33 mouse cellular contexts compared by ENCODE assay signal in genomic region chr12:57509726-57510125, GRCm38 (mm10). TPM values are rescaled to one million over a fixed set of nuclear protein-coding genes. Genes with fewer than 3 reads are reported as not detected.
DNase-seq lines count a peak whose midpoint lies in the region; ATAC-seq and TF ChIP-seq lines count a peak whose summit lies in the region.
"Had no signal": no experiment of that assay in that cellular context is flagged by ENCODE, and none has a peak within 500 bp of the region (broad histone marks: within the 10 kb centered on the region; RNA-seq: fewer than 3 reads in every experiment).

No protein-coding gene starts in this region.

- no peaks in the 10 kb centered on the region for H3K9me3 ChIP-seq in lung, embryonic 14.5 days (ENCODE audit: low read depth, low read length)
- no peaks in the 10 kb centered on the region for H3K9me3 ChIP-seq in midbrain, embryonic 11.5 days (ENCODE audit: control insufficient read depth, low read length)
- H3K9me3 ChIP-seq in midbrain, embryonic 14.5 days (ENCODE audit: control insufficient read depth, low read length), result no peaks in the 10 kb centered on the region
- H3K9me3 ChIP-seq: embryonic facial prominence, embryonic 12.5 days; forebrain, embryonic 12.5 days; heart, embryonic 12.5 days; hindbrain, embryonic 13.5 days; limb, embryonic 15.5 days; megakaryocyte, embryonic 14.5 days had no signal

- WGBS in lung, embryonic 14.5 days, result 47% methylated on average over 4 of the region's 4 CpGs
- 73% methylated on average over 4 of the region's 4 CpGs for WGBS in midbrain, embryonic 11.5 days
- 78% methylated on average over 4 of the region's 4 CpGs for WGBS in midbrain, embryonic 14.5 days

- H3K27me3 ChIP-seq in lung, embryonic 14.5 days (ENCODE audit: insufficient read depth, low read length), result no peaks in the 10 kb centered on the region
- no peaks in the 10 kb centered on the region for H3K27me3 ChIP-seq in midbrain, embryonic 11.5 days (ENCODE audit: control insufficient read depth, insufficient read depth, low read length)
- H3K27me3 ChIP-seq in midbrain, embryonic 14.5 days (ENCODE audit: control insufficient read depth, insufficient read depth, low read length), result no peaks in the 10 kb centered on the region
- H3K27me3 ChIP-seq: CH12.LX; embryonic facial prominence, embryonic 12.5 days; heart, embryonic 12.5 days; hindbrain, embryonic 13.5 days; limb, embryonic 15.5 days; megakaryocyte, embryonic 14.5 days had no signal

- no peak for ATAC-seq in lung, embryonic 14.5 days (ENCODE audit: insufficient read depth)
- ATAC-seq in midbrain, embryonic 11.5 days (ENCODE audit: low FRiP score), result no peak
- no peak for ATAC-seq in midbrain, embryonic 14.5 days (ENCODE audit: low FRiP score, low TSS enrichment)
- ATAC-seq: forebrain, postnatal 0 days; intestine, embryonic 16.5 days; midbrain, embryonic 16.5 days had no signal

- no peaks in the 10 kb centered on the region for H3K36me3 ChIP-seq in lung, embryonic 14.5 days (ENCODE audit: insufficient read depth)
- H3K36me3 ChIP-seq in midbrain, embryonic 11.5 days (ENCODE audit: control insufficient read depth, insufficient read depth, low read length), result no peaks in the 10 kb centered on the region
- H3K36me3 ChIP-seq in midbrain, embryonic 14.5 days (ENCODE audit: control insufficient read depth, insufficient read depth, low read length), result no peaks in the 10 kb centered on the region
- H3K36me3 ChIP-seq: embryonic facial prominence, embryonic 12.5 days; forebrain, embryonic 12.5 days; heart, embryonic 12.5 days; hindbrain, embryonic 13.5 days; limb, embryonic 15.5 days had no signal

- H3K27ac ChIP-seq in lung, embryonic 14.5 days (ENCODE audit: low read depth), result peak overlapping the region; percentile 31; the same call in 1 of the 2 replicates
- H3K27ac ChIP-seq in midbrain, embryonic 11.5 days (ENCODE audit: low read depth, low read length), result no peak overlapping the region
- H3K27ac ChIP-seq in midbrain, embryonic 14.5 days (replicated peaks; ENCODE audit: low read depth, low read length), result no peak overlapping the region
- H3K27ac ChIP-seq: embryonic facial prominence, embryonic 12.5 days; forebrain, embryonic 12.5 days; heart, adult 2 months; hindbrain, embryonic 13.5 days; limb, embryonic 15.5 days; liver, embryonic 14.5 days; stomach, postnatal 0 days had no signal

- no peak overlapping the region for H3K4me2 ChIP-seq in lung, embryonic 14.5 days
- no peak overlapping the region for H3K4me2 ChIP-seq in midbrain, embryonic 11.5 days
- no peak overlapping the region for H3K4me2 ChIP-seq in midbrain, embryonic 14.5 days (ENCODE audit: low read length)
- H3K4me2 ChIP-seq: embryonic facial prominence, embryonic 12.5 days; forebrain, embryonic 12.5 days; heart, embryonic 12.5 days; hindbrain, embryonic 13.5 days; limb, embryonic 15.5 days had no signal

- no peak overlapping the region for H3K4me3 ChIP-seq in lung, embryonic 14.5 days (ENCODE audit: low read depth, low read length)
- no peak overlapping the region for H3K4me3 ChIP-seq in midbrain, embryonic 11.5 days (ENCODE audit: low read depth, low read length)
- H3K4me3 ChIP-seq in midbrain, embryonic 14.5 days (replicated peaks; ENCODE audit: low read depth, low read length), result no peak overlapping the region
- H3K4me3 ChIP-seq: embryonic facial prominence, embryonic 12.5 days; erythroblast, embryonic 14.5 days; forebrain, embryonic 12.5 days; heart, adult 2 months; heart, embryonic 12.5 days; hindbrain, embryonic 13.5 days; limb, embryonic 15.5 days; megakaryocyte, embryonic 14.5 days had no signal

- DNase-seq in lung, embryonic 14.5 days, result peak; percentile 54
- DNase-seq in lung, postnatal 10 days, result no peak
- DNase-seq in midbrain, embryonic 11.5 days (ENCODE audit: low spot score, missing footprints), result peak; percentile 82
- no peak for DNase-seq in midbrain, embryonic 14.5 days
- peak; percentile 15 for DNase-seq in fibroblast of lung, adult 2 months (ENCODE audit: low read depth)
- DNase-seq in testis, postnatal 14 days (ENCODE audit: low spot score), result no peak
- DNase-seq: adrenal gland, postnatal 10 days; cerebellum, adult 8-10 months; cerebellum, postnatal 36 days; forebrain, postnatal 0 days; heart, adult 2 months; heart, postnatal 4 days; kidney, adult 8-10 months; kidney, postnatal 14 days; layer of hippocampus, adult 9-11 months; right cerebral cortex, postnatal 4 days; thymus, adult 2 months; thymus, postnatal 36 days had no signal

- TF ChIP-seq CTCF in lung, embryonic 14.5 days (IDR thresholded peaks at IDR 0.05; ENCODE audit: low read depth), result no peak

- H3K4me1 ChIP-seq in lung, embryonic 14.5 days (ENCODE audit: insufficient read depth), result no peaks in the 10 kb centered on the region
- H3K4me1 ChIP-seq in midbrain, embryonic 11.5 days (ENCODE audit: control insufficient read depth, insufficient read depth, low read length), result 0 out of 2 replicates have a peak, but pooled peaks cover 4% of the 10 kb centered on the region
- H3K4me1 ChIP-seq in midbrain, embryonic 14.5 days (ENCODE audit: control insufficient read depth, insufficient read depth, low read length), result no peaks in the 10 kb centered on the region
- H3K4me1 ChIP-seq: embryonic facial prominence, embryonic 12.5 days; heart, embryonic 12.5 days; hindbrain, embryonic 13.5 days; megakaryocyte, embryonic 14.5 days had no signal

- H3K9ac ChIP-seq in lung, embryonic 14.5 days, result no peak overlapping the region
- H3K9ac ChIP-seq in midbrain, embryonic 11.5 days (ENCODE audit: low read length), result no peak overlapping the region
- H3K9ac ChIP-seq in midbrain, embryonic 14.5 days (replicated peaks; ENCODE audit: low read length), result no peak overlapping the region
- H3K9ac ChIP-seq: embryonic facial prominence, embryonic 12.5 days; forebrain, embryonic 12.5 days; forebrain, postnatal 0 days; heart, embryonic 12.5 days; hindbrain, embryonic 13.5 days; limb, embryonic 15.5 days; liver, embryonic 14.5 days had no signal

RNA-seq across cellular contexts. Expression of gene Foxa1, which starts 37.0 kb away (rescaled TPM):
- 21.1 and 22.5 TPM in 2 replicates for polyA plus RNA-seq in lung, embryonic 14.5 days (2014; fragmentation: Nextera tagmentation; extraction: Ambion mirVana)
- polyA plus RNA-seq in midbrain, embryonic 11.5 days (2014; fragmentation: Nextera tagmentation; extraction: Ambion mirVana), result 6.8 and 10.5 TPM in 2 replicates
- polyA plus RNA-seq in midbrain, embryonic 14.5 days (2014; fragmentation: Nextera tagmentation; extraction: Ambion mirVana), result 2.4 and 3.1 TPM in 2 replicates
- polyA plus RNA-seq: C2C12; erythroblast, embryonic 14.5 days; heart, postnatal 0 days; limb, embryonic 15.5 days; spleen, adult 2 months had no signal

RNA-seq across cellular contexts. Expression of gene Ttc6, which starts 54.2 kb away (rescaled TPM):
- 6.9 and 7.3 TPM in 2 replicates for polyA plus RNA-seq in lung, embryonic 14.5 days (2014; fragmentation: Nextera tagmentation; extraction: Ambion mirVana)
- 2.6 and 2.9 TPM in 2 replicates for polyA plus RNA-seq in midbrain, embryonic 11.5 days (2014; fragmentation: Nextera tagmentation; extraction: Ambion mirVana)
- 1.4 and 1.6 TPM in 2 replicates for polyA plus RNA-seq in midbrain, embryonic 14.5 days (2014; fragmentation: Nextera tagmentation; extraction: Ambion mirVana)
- polyA plus RNA-seq: C2C12; erythroblast, embryonic 14.5 days; heart, postnatal 0 days had no signal

Comparison
In these comparisons a context has a peak if more than half of its experiments do, and no peak if none do; other contexts are left out.
1. DNase-seq: peak in lung, embryonic 14.5 days (single experiment), midbrain, embryonic 11.5 days (single experiment) and fibroblast of lung, adult 2 months (single experiment); none in lung, postnatal 10 days (single experiment), midbrain, embryonic 14.5 days (single experiment) and testis, postnatal 14 days (single experiment).